Mouse (Mus musculus) G1E (cell line): ENCODE results near the gene Palm. TPM values are rescaled to one million over a fixed set of nuclear protein-coding genes. Genes with fewer than 3 reads are reported as not detected.

Experiments
- ATAC-seq: 2 replicates; pipeline ENCODE4 v1.8.0; 2016; ENCODE audit warnings: mild to moderate bottlenecking; ENCODE audit not compliant: insufficient number of reproducible peaks, poor library complexity, low FRiP score, severe bottlenecking; ENCODE audit errors: extremely low read depth
- DNase-seq: peaks from one replicate; pipeline ENCODE4 v3.0.0; 2012; ENCODE audit warnings: low spot score
- H3K27me3 ChIP-seq: 2 replicates; pipeline ENCODE4 v1.6.1; 2012; ENCODE audit warnings: mild to moderate bottlenecking, low read length, inconsistent platforms; ENCODE audit not compliant: insufficient read depth
- H3K36me3 ChIP-seq: replicated peaks from 2 replicates; pipeline ENCODE3; 2012; ENCODE audit warnings: mild to moderate bottlenecking, inconsistent platforms
- H3K4me1 ChIP-seq: 2 replicates; pipeline ENCODE4 v1.6.1; 2012; ENCODE audit warnings: low read depth, low read length, inconsistent platforms, mixed read lengths; ENCODE audit not compliant: insufficient read depth
- H3K4me3 ChIP-seq: 2 replicates; pipeline ENCODE4 v1.5.1; 2012; ENCODE audit warnings: low read depth, mild to moderate bottlenecking, inconsistent platforms, low read length, moderate library complexity, mixed read lengths
- H3K9me3 ChIP-seq: replicated peaks from 2 replicates; pipeline ENCODE4 v1.6.1; 2012; ENCODE audit warnings: inconsistent platforms
- CTCF ChIP-seq: IDR thresholded peaks from 2 replicates; pipeline ENCODE4 v1.5.1; 2012; ENCODE audit warnings: low read depth, low read length, inconsistent platforms, mixed read lengths
- GATA1 ChIP-seq: IDR thresholded peaks from 2 replicates; pipeline ENCODE4 v1.6.1; 2012; ENCODE audit warnings: borderline replicate concordance, low read length, inconsistent platforms, mixed read lengths
- GATA2 ChIP-seq: IDR thresholded peaks from 2 replicates; pipeline ENCODE4 v1.6.1; 2012; ENCODE audit warnings: low read depth, low read length, inconsistent platforms, borderline replicate concordance
- POLR2AphosphoS5 ChIP-seq: IDR thresholded peaks from 2 replicates; pipeline ENCODE4 v1.6.1; 2012; ENCODE audit warnings: low read depth, low read length, inconsistent platforms; ENCODE audit not compliant: insufficient replicate concordance
- TAL1 ChIP-seq: conservative IDR thresholded peaks from 2 replicates; pipeline ENCODE4 v1.6.1; 2012; ENCODE audit warnings: low read depth, low read length, inconsistent platforms, mixed read lengths
- polyA plus RNA-seq: library from polyadenylated mRNA; stranded (reverse); fragments of >175 nt; gene quantifications from 2 replicates; pipeline ENCODE4 v1.2.3, GENCODE M21; 2012
- total RNA-seq, 2 experiments: library from RNA; stranded (forward) in 1 of 2; stranded (reverse) in 1 of 2; fragments of 200-1000 nt in 1 of 2; fragments of >200 nt in 1 of 2; fragmentation: Nextera tagmentation in 1 of 2; gene quantifications; 2 replicates each; pipeline ENCODE4 v1.2.3; 2014 to 2017

Gene Palm
- total and polyA plus RNA-seq, 3 experiments, result 0.11 to 0.42 TPM; not detected in 1

DNA sequence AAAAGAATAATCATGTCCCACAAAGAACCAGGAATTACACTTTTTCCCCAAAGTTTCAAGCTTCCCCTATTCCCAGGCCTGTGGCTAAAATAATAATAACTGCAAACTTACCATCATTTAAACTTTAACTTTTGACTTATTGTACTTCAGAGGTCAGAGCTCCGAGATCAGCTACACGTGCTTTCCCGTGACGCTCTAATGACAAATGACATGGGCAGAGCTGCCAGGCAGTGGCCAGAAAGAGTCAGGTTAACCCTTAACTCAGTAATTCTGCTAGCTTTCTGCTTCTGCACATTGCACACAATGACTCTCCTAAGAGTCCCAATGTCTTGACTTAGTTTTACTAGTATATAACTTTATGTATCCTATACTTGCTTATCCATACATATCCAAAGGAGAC is 24.0 kb upstream of the Palm start:
- ATAC-seq (no peak), DNase-seq (no peak)
- TF ChIP-seq GATA1, result no peak
- no peak for TF ChIP-seq GATA2
- no peak for TF ChIP-seq CTCF
- no peak for TF ChIP-seq POLR2AphosphoS5
- Histone ChIP-seq H3K4me1 (peaks cover 41% of the 10 kb centered on the region), H3K9me3 (peaks cover 7% of the 10 kb centered on the region), H3K27me3 (peaks cover 13% of the 10 kb centered on the region), H3K36me3 (peaks cover 16% of the 10 kb centered on the region), H3K4me3 (no peak overlapping the region)

DNA sequence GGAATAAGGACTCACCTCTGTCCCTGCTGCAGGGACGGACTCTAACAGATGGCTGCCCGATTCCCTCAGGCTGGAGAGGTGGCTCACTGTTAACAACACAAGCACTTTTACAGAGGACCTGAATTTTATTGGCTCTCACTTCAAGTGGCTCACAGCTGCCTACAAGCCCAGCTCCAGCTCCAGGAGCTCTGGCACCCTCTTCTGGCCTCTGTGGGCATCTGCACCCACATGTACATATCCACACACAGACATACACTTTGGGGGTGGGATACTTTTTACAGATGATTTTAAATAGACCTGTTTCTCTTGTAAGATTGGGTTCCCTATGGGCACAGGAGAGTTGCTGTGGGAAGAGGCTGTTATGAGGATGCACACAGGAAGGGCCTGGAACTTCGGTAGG is 21.1 kb upstream of the Palm start:
- Histone ChIP-seq H3K4me1 (peaks cover 22% of the 10 kb centered on the region), H3K36me3 (no peaks in the 10 kb centered on the region), H3K4me3 (no peak overlapping the region), H3K27me3 (peaks cover 25% of the 10 kb centered on the region), H3K9me3 (peaks cover 11% of the 10 kb centered on the region)
- TF ChIP-seq GATA1 (no peak), POLR2AphosphoS5 (no peak), GATA2 (no peak), CTCF (no peak), TAL1 (no peak)
- DNase-seq, result no peak
- ATAC-seq, result no peak

DNA sequence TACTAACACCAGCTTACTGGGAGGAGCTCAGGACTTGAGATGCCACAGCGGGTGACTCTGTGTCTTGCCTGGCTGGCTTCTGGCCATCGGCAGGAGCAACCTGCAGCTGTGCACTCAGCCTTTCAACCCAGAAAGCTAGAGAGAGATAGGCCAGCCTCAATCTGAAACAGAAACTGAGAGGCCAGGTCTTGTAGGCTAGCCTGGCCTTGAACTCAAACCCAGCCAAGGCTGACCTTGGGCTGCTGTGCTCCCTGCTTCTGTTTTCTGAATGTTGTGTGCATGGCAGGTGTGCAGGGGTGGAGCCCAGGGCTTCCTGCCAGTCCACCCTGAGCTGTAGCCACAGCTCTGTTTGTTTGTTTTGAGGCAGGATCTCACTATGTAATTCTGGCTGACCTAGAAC is 20.2 kb upstream of the Palm start:
- H3K4me3 ChIP-seq, result no peak overlapping the region
- DNase-seq (no peak), ATAC-seq (no peak)
- peaks cover 33% of the 10 kb centered on the region for H3K27me3 ChIP-seq
- no peak for TF ChIP-seq POLR2AphosphoS5
- TF ChIP-seq TAL1, result no peak
- H3K36me3 ChIP-seq, result no peaks in the 10 kb centered on the region
- H3K9me3 ChIP-seq, result peaks cover 11% of the 10 kb centered on the region
- peaks cover 17% of the 10 kb centered on the region for H3K4me1 ChIP-seq

DNA sequence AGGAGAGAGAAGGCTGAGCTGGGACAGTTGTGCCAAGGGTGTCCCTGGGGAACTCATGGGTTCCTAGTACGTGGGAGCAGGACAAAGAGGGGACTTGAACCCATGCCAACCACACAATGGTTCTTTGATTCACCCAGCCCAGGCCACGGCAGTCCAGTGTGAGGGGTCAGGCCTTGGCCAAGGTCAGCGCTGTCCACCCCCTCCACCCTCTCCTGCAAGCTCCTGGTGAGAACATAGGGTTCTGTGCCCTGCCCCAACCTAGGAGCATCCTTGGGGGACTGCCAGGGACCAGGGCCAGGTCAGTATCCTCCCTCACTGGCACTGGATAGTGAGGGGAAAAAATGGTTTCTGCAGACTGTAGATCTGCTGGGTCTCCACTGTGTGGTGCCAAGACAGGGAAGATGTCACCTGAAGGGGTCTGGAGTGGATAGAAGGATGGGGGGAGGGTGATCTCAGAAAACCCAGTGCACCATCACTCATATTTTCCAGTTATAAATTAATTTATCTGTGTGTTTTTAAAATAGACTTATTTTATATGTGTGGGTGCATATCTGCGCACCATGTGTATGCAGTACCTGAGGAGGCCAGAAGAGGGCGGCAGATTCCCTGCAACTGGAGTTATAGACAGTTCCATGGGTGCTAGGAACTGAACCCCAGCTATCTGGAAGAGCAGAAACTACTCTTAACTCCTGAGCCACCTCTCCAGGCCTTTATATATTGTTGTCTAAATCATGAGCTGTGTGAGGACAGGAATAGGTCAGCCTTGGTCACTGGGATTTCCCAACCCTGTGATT is 18.7 kb upstream of the Palm start:
- peaks cover 11% of the 10 kb centered on the region for H3K9me3 ChIP-seq
- peaks cover 9% of the 10 kb centered on the region for H3K4me1 ChIP-seq
- no peak for DNase-seq
- H3K36me3 ChIP-seq, result no peaks in the 10 kb centered on the region
- peaks cover 45% of the 10 kb centered on the region for H3K27me3 ChIP-seq
- ATAC-seq, result no peak
- H3K4me3 ChIP-seq, result no peak overlapping the region
- TF ChIP-seq GATA2 (no peak), TAL1 (no peak), CTCF (peak; percentile 22; the same call in 1 of the 2 replicates), GATA1 (no peak)

DNA sequence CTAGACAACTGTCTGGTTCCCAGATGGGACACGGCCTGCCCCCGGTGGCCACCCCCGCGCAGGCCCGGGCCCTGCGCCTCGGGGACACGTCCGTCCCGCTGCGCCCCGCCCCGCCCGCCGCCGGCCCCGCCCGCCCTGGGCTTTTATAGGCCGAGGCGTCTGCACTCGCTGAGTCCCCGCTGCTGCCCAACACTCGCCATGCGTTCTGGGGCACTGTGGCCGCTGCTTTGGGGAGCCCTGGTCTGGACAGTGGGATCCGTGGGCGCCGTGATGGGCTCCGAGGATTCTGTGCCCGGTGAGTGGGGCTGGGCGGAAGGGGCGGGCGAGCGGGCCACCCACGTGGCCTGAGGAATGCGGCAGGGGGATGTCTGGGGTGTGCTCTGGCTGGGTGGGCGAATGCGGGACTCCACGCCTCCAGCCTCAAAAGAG is 16.3 kb upstream of the Palm start, which contains the start of gene Fstl3:
Gene Fstl3, plus strand, starts transcription at position 170 of the 429 bp plus-strand sequence.
- H3K36me3 ChIP-seq, result no peaks in the 10 kb centered on the region
- peaks cover 23% of the 10 kb centered on the region for H3K4me1 ChIP-seq
- no peak within 1 kb of the TSS; the same call in 1 of the 2 replicates for H3K4me3 ChIP-seq
- peaks cover 63% of the 10 kb centered on the region for H3K27me3 ChIP-seq
- DNase-seq (no peak), ATAC-seq (no peak)
- TF ChIP-seq GATA1 (no peak), GATA2 (no peak), TAL1 (no peak), POLR2AphosphoS5 (no peak), CTCF (no peak)
- H3K9me3 ChIP-seq, result peaks cover 12% of the 10 kb centered on the region

DNA sequence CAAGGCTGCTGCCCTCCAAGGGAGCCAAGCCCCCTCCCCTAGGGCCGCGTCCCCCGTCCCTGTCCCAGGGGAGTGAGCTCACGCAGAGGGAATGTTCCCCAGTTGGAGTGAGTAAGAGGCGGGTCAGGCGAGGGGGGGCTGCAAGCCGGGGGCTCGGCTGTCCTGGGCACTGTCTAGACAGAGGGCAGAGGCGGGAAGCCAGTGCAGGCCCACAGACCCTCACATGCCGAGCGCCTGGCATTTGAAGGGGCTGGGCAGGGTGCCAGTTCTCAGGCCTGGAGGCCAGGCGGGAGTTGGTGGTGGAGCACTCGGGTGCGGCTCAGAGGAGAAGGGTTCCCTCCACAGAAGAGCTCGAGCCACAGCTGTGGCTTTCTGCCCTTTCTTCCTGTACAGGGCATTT is 15.4 kb upstream of the Palm start:
- DNase-seq (no peak), ATAC-seq (no peak)
- Histone ChIP-seq H3K36me3 (no peaks in the 10 kb centered on the region), H3K4me3 (no peak overlapping the region), H3K4me1 (peaks cover 23% of the 10 kb centered on the region), H3K9me3 (peaks cover 6% of the 10 kb centered on the region), H3K27me3 (peaks cover 59% of the 10 kb centered on the region)
- no peak for TF ChIP-seq POLR2AphosphoS5
- TF ChIP-seq GATA1, result no peak
- TF ChIP-seq CTCF, result no peak
- TF ChIP-seq GATA2, result no peak
- no peak for TF ChIP-seq TAL1

DNA sequence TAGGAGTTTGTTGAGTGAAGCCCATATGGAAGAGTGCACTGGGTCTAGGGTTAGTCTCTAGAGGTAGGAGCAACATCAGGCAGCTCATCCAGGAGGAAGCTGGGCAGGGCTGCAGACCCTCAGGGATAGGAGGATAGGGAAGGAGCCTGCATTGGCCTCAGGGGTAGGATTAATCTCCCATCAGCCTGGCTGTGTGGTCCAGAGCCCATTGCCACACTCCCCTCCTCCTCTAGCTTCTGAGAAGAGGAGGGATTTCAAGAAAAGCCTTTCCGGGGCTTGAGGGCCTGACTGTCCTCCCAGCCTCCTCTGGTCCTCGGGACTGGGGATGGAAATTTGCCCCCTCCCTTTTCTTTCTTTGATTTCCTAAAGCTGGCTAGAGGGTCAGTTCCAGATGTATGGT is 14.2 kb upstream of the Palm start:
- no peak for ATAC-seq
- no peak for DNase-seq
- H3K4me3 ChIP-seq, result no peak overlapping the region
- H3K4me1 ChIP-seq, result peaks cover 23% of the 10 kb centered on the region
- H3K36me3 ChIP-seq, result no peaks in the 10 kb centered on the region
- TF ChIP-seq TAL1, result no peak
- no peak for TF ChIP-seq GATA1
- TF ChIP-seq POLR2AphosphoS5, result no peak
- TF ChIP-seq CTCF, result no peak
- TF ChIP-seq GATA2, result no peak
- peaks cover 6% of the 10 kb centered on the region for H3K9me3 ChIP-seq
- peaks cover 54% of the 10 kb centered on the region for H3K27me3 ChIP-seq
